Mouse (Mus musculus) liver, embryonic 16.5 days (tissue): ENCODE measurements around the gene Anxa4. TPM values are rescaled to one million over a fixed set of nuclear protein-coding genes. Genes with fewer than 3 reads are reported as not detected.

ENCODE experiments used
- ATAC-seq: fragments of 200-750 bp; cut with Nextera tagmentation; 2 replicates; pipeline ENCODE4 v1.8.0; 2017; ENCODE audit warnings: low read depth, mild to moderate bottlenecking, moderate number of reproducible peaks, moderate library complexity
- H3K27ac ChIP-seq: fragments of 300-500 bp; sonication (generic); 2 replicates; pipeline ENCODE4 v1.5.1; 2014; ENCODE audit warnings: mild to moderate bottlenecking, low read length
- H3K27me3 ChIP-seq: fragments of 300-500 bp; sonication (generic); 2 replicates; pipeline ENCODE4 v1.6.1; 2014; ENCODE audit warnings: low read depth, low read length, mixed read lengths; ENCODE audit not compliant: control insufficient read depth, insufficient read depth
- H3K36me3 ChIP-seq: fragments of 300-500 bp; sonication (generic); 2 replicates; pipeline ENCODE4 v1.6.1; 2014; ENCODE audit warnings: mild to moderate bottlenecking; ENCODE audit not compliant: control insufficient read depth, insufficient read depth
- H3K4me1 ChIP-seq: fragments of 300-500 bp; sonication (generic); 2 replicates; pipeline ENCODE4 v1.6.1; 2014; ENCODE audit warnings: low read depth, low read length, mixed read lengths; ENCODE audit not compliant: control insufficient read depth
- H3K4me2 ChIP-seq: fragments of 300-500 bp; sonication (generic); 2 replicates; pipeline ENCODE4 v1.6.1; 2014; ENCODE audit warnings: low read depth, low read length, mixed read lengths
- H3K4me3 ChIP-seq: fragments of 300-500 bp; sonication (generic); 2 replicates; pipeline ENCODE4 v1.5.1; 2014; ENCODE audit warnings: low read depth, mild to moderate bottlenecking, low read length
- H3K9ac ChIP-seq: fragments of 300-500 bp; sonication (generic); 2 replicates; pipeline ENCODE4 v1.6.1; 2014; ENCODE audit warnings: low read depth, low read length
- H3K9me3 ChIP-seq: fragments of 300-500 bp; sonication (generic); replicated peaks from 2 replicates; pipeline ENCODE4 v1.6.1; 2016; ENCODE audit warnings: low read length; ENCODE audit not compliant: control insufficient read depth
- WGBS: fragments of 180-500 bp; shearing (Covaris S2); extraction: QIAGEN DNeasy Blood & Tissue Kit; methylation state at CpG from one replicate; pipeline ENCODE4 v1.1.7; 2014; ENCODE audit not compliant: insufficient replicate concordance; 5-methylcytosine and 5-hydroxymethylcytosine counted together
- polyA plus RNA-seq: library from polyadenylated mRNA; unstranded; fragments of >200 nt; fragmentation: Nextera tagmentation; extraction: Ambion mirVana; gene quantifications from 2 replicates; pipeline ENCODE4 v1.2.1, GENCODE M21; 2015

The Anxa4 gene
- polyA plus RNA-seq, 1 experiment from 2014 or later: 45.5 TPM

GRCm38 (mm10) chr6:86774937-86775336, 18.4 kb downstream of the Anxa4 start:
- no peak overlapping the region for H3K4me3 ChIP-seq
- no peaks in the 10 kb centered on the region for H3K36me3 ChIP-seq
- no peaks in the 10 kb centered on the region for H3K27me3 ChIP-seq
- no peak overlapping the region for H3K4me2 ChIP-seq
- H3K4me1 ChIP-seq: no peaks in the 10 kb centered on the region
- no peak for ATAC-seq
- H3K9ac ChIP-seq: no peak overlapping the region
- WGBS: 63% methylated on average over 6 of the region's 6 CpGs
- no peak overlapping the region for H3K27ac ChIP-seq
- H3K9me3 ChIP-seq: no peaks in the 10 kb centered on the region

GRCm38 (mm10) chr6:86773830-86774229, 19.6 kb downstream of the Anxa4 start:
- no peak overlapping the region for H3K9ac ChIP-seq
- H3K4me1 ChIP-seq: no peaks in the 10 kb centered on the region
- WGBS: 33% methylated on average over 4 of the region's 4 CpGs
- H3K4me3 ChIP-seq: no peak overlapping the region
- H3K9me3 ChIP-seq: no peaks in the 10 kb centered on the region
- H3K4me2 ChIP-seq: no peak overlapping the region
- H3K27ac ChIP-seq: no peak overlapping the region
- no peak for ATAC-seq
- no peaks in the 10 kb centered on the region for H3K36me3 ChIP-seq
- H3K27me3 ChIP-seq: no peaks in the 10 kb centered on the region

- Histone ChIP-seq H3K4me3 (no peak overlapping the region), H3K27me3 (no peaks in the 10 kb centered on the region), H3K4me1 (no peaks in the 10 kb centered on the region), H3K9ac (no peak overlapping the region), H3K36me3 (no peaks in the 10 kb centered on the region), H3K9me3 (no peaks in the 10 kb centered on the region), H3K27ac (no peak overlapping the region), H3K4me2 (no peak overlapping the region)
- ATAC-seq: no peak
- WGBS: 45% methylated on average over 7 of the region's 7 CpGs
Measured at GRCm38 (mm10) chr6:86772631-86773030, 20.8 kb downstream of the Anxa4 start.

GRCm38 (mm10) chr6:86768938-86769337, 24.4 kb downstream of the Anxa4 start:
- 58% methylated on average over 4 of the region's 4 CpGs for WGBS
- no peak overlapping the region for H3K27ac ChIP-seq
- no peaks in the 10 kb centered on the region for H3K9me3 ChIP-seq

GRCm38 (mm10) chr6:86768186-86768776, 25.1 kb downstream of the Anxa4 start:
- no peak overlapping the region for H3K9ac ChIP-seq
- no peaks in the 10 kb centered on the region for H3K27me3 ChIP-seq
- no peak overlapping the region for H3K4me3 ChIP-seq
- H3K9me3 ChIP-seq: no peaks in the 10 kb centered on the region
- H3K27ac ChIP-seq: no peak overlapping the region
- H3K4me1 ChIP-seq: no peaks in the 10 kb centered on the region; the same call in 1 of the 2 replicates
- WGBS: 71% methylated on average over 4 of the region's 4 CpGs
- no peak for ATAC-seq
- H3K4me2 ChIP-seq: no peak overlapping the region
- H3K36me3 ChIP-seq: no peaks in the 10 kb centered on the region

More at GRCm38 (mm10) chr6:86768938-86769337, 24.4 kb downstream of the Anxa4 start:
- Histone ChIP-seq H3K36me3 (no peaks in the 10 kb centered on the region), H3K4me3 (no peak overlapping the region), H3K9ac (no peak overlapping the region), H3K4me1 (no peaks in the 10 kb centered on the region; the same call in 1 of the 2 replicates), H3K27me3 (no peaks in the 10 kb centered on the region), H3K4me2 (no peak overlapping the region)
- ATAC-seq: no peak

- Histone ChIP-seq H3K36me3 (no peaks in the 10 kb centered on the region), H3K9ac (no peak overlapping the region), H3K4me2 (no peak overlapping the region), H3K27me3 (no peaks in the 10 kb centered on the region), H3K27ac (no peak overlapping the region), H3K9me3 (no peaks in the 10 kb centered on the region), H3K4me3 (no peak overlapping the region), H3K4me1 (no peaks in the 10 kb centered on the region; the same call in 1 of the 2 replicates)
- WGBS: 33% methylated on average over 3 of the region's 3 CpGs
- no peak for ATAC-seq
Measured at GRCm38 (mm10) chr6:86767465-86767864, 25.9 kb downstream of the Anxa4 start.

GRCm38 (mm10) chr6:86765637-86766059, 27.7 kb downstream of the Anxa4 start:
- H3K9me3 ChIP-seq: no peaks in the 10 kb centered on the region
- no peaks in the 10 kb centered on the region for H3K27me3 ChIP-seq
- peak overlapping the region; percentile 53 for H3K27ac ChIP-seq
- no peaks in the 10 kb centered on the region for H3K36me3 ChIP-seq
- H3K4me2 ChIP-seq: peak overlapping the region; percentile 36
- 32% methylated on average over 6 of the region's 6 CpGs for WGBS
- ATAC-seq: peak; percentile 78
- peak overlapping the region; percentile 32 for H3K4me3 ChIP-seq
- H3K4me1 ChIP-seq: no peaks in the 10 kb centered on the region; the same call in 1 of the 2 replicates
- no peak overlapping the region for H3K9ac ChIP-seq

- Histone ChIP-seq H3K4me2 (no peak overlapping the region), H3K4me3 (no peak overlapping the region), H3K27me3 (no peaks in the 10 kb centered on the region), H3K9ac (no peak overlapping the region), H3K27ac (no peak overlapping the region), H3K36me3 (peaks cover 5% of the 10 kb centered on the region; the same call in 1 of the 2 replicates), H3K4me1 (no peaks in the 10 kb centered on the region), H3K9me3 (no peaks in the 10 kb centered on the region)
- 69% methylated on average over 10 of the region's 10 CpGs for WGBS
- ATAC-seq: no peak
Measured at GRCm38 (mm10) chr6:86754105-86754863, 39.1 kb downstream of the Anxa4 start.

GRCm38 (mm10) chr6:86752843-86753485, 40.4 kb downstream of the Anxa4 start:
- WGBS: 58% methylated on average over 5 of the region's 5 CpGs
- Histone ChIP-seq H3K27me3 (no peaks in the 10 kb centered on the region), H3K9me3 (no peaks in the 10 kb centered on the region), H3K27ac (no peak overlapping the region), H3K4me3 (no peak overlapping the region), H3K9ac (no peak overlapping the region), H3K36me3 (peaks cover 5% of the 10 kb centered on the region; the same call in 1 of the 2 replicates), H3K4me1 (no peaks in the 10 kb centered on the region), H3K4me2 (no peak overlapping the region)
- ATAC-seq: no peak
